Mouse (Mus musculus) heart, embryonic 15.5 days (tissue): ENCODE results near the gene Palld. TPM values are rescaled to one million over a fixed set of nuclear protein-coding genes. Genes with fewer than 3 reads are reported as not detected.

Experiments used
- ATAC-seq: fragments of 200-750 bp; cut with Nextera tagmentation; replicated peaks from 2 replicates; pipeline ENCODE4 v1.8.0; 2017; ENCODE audit warnings: low read depth, moderate TSS enrichment; ENCODE audit not compliant: insufficient number of reproducible peaks, insufficient read depth, low FRiP score
- H3K27ac ChIP-seq: fragments of 300-500 bp; sonication (generic); 2 replicates; pipeline ENCODE4 v1.5.1; 2015; ENCODE audit warnings: mild to moderate bottlenecking, inconsistent platforms
- H3K27me3 ChIP-seq: fragments of 300-500 bp; sonication (generic); 2 replicates; pipeline ENCODE4 v1.6.1; 2015; ENCODE audit warnings: inconsistent platforms
- H3K36me3 ChIP-seq: fragments of 300-500 bp; sonication (generic); 2 replicates; pipeline ENCODE4 v1.6.1; 2015; ENCODE audit warnings: mild to moderate bottlenecking, inconsistent platforms
- H3K4me1 ChIP-seq: fragments of 300-500 bp; sonication (generic); replicated peaks from 2 replicates; pipeline ENCODE4 v1.6.1; 2015; ENCODE audit warnings: inconsistent platforms
- H3K4me2 ChIP-seq: fragments of 300-500 bp; sonication (generic); 2 replicates; pipeline ENCODE4 v1.6.1; 2015; ENCODE audit warnings: inconsistent platforms, mild to moderate bottlenecking, moderate library complexity
- H3K4me3 ChIP-seq: fragments of 300-500 bp; sonication (generic); 2 replicates; pipeline ENCODE4 v1.5.1; 2015; ENCODE audit warnings: mild to moderate bottlenecking, inconsistent platforms
- H3K9ac ChIP-seq: fragments of 300-500 bp; sonication (generic); 2 replicates; pipeline ENCODE4 v1.6.1; 2015; ENCODE audit warnings: mild to moderate bottlenecking, inconsistent platforms
- H3K9me3 ChIP-seq: fragments of 300-500 bp; sonication (generic); replicated peaks from 2 replicates; pipeline ENCODE4 v1.6.1; 2016; ENCODE audit warnings: inconsistent platforms
- WGBS: fragments of 180-500 bp; shearing (Covaris S2); methylation state at CpG from one replicate; pipeline ENCODE4 v1.1.7; 2015; ENCODE audit warnings: mixed read lengths; 5-methylcytosine and 5-hydroxymethylcytosine counted together
- polyA plus RNA-seq: library from polyadenylated mRNA; unstranded; fragments of >200 nt; fragmentation: Nextera tagmentation; extraction: Ambion mirVana; gene quantifications from 2 replicates; pipeline ENCODE4 v1.2.1, GENCODE M21; 2015

The Palld gene
- polyA plus RNA-seq, 1 experiment from 2014 or later: 173 TPM

GRCm38 (mm10) chr8:61550006-61550748, 352.3 kb downstream of the Palld start:
- H3K27ac ChIP-seq: no peak overlapping the region
- H3K4me2 ChIP-seq: no peak overlapping the region
- H3K9ac ChIP-seq: no peak overlapping the region
- peaks cover 7% of the 10 kb centered on the region for H3K4me1 ChIP-seq
- H3K27me3 ChIP-seq: no peaks in the 10 kb centered on the region
- H3K9me3 ChIP-seq: peaks cover 8% of the 10 kb centered on the region
- no peak for ATAC-seq
- no peak overlapping the region for H3K4me3 ChIP-seq
- peaks cover 48% of the 10 kb centered on the region for H3K36me3 ChIP-seq
- 59% methylated on average over 27 of the region's 27 CpGs for WGBS

- Histone ChIP-seq H3K36me3 (peaks cover 48% of the 10 kb centered on the region), H3K4me2 (no peak overlapping the region), H3K9me3 (peaks cover 8% of the 10 kb centered on the region), H3K4me1 (0 out of 2 replicates have a peak, but pooled peaks cover 3% of the 10 kb centered on the region), H3K27me3 (no peaks in the 10 kb centered on the region), H3K4me3 (no peak overlapping the region), H3K27ac (no peak overlapping the region), H3K9ac (no peak overlapping the region)
- no peak for ATAC-seq
- 70% methylated on average over 41 of the region's 41 CpGs for WGBS
These were observed 352.9 kb downstream of the Palld start for GRCm38 (mm10) chr8:61549585-61549984.

GRCm38 (mm10) chr8:61539828-61540500, 362.5 kb downstream of the Palld start:
- ATAC-seq: no peak
- H3K27ac ChIP-seq: no peak overlapping the region
- H3K36me3 ChIP-seq: peaks cover 50% of the 10 kb centered on the region
- H3K9me3 ChIP-seq: no peaks in the 10 kb centered on the region
- no peak overlapping the region for H3K9ac ChIP-seq
- H3K4me3 ChIP-seq: no peak overlapping the region
- peaks cover 16% of the 10 kb centered on the region for H3K4me1 ChIP-seq
- H3K4me2 ChIP-seq: no peak overlapping the region
- no peaks in the 10 kb centered on the region for H3K27me3 ChIP-seq
- whole genome bisulfite sequencing: 50% methylated on average over 7 of the region's 7 CpGs

GRCm38 (mm10) chr8:61537471-61537870, 365.0 kb downstream of the Palld start:
- ATAC-seq: no peak
- 55% methylated on average over 5 of the region's 5 CpGs for WGBS
- Histone ChIP-seq H3K9me3 (no peaks in the 10 kb centered on the region), H3K27me3 (no peaks in the 10 kb centered on the region), H3K36me3 (peaks cover 48% of the 10 kb centered on the region), H3K9ac (no peak overlapping the region), H3K4me3 (no peak overlapping the region), H3K4me2 (no peak overlapping the region), H3K4me1 (peaks cover 19% of the 10 kb centered on the region), H3K27ac (no peak overlapping the region)

- Histone ChIP-seq H3K27me3 (no peaks in the 10 kb centered on the region), H3K36me3 (peaks cover 61% of the 10 kb centered on the region), H3K9ac (no peak overlapping the region), H3K4me2 (no peak overlapping the region), H3K4me1 (peaks cover 19% of the 10 kb centered on the region), H3K4me3 (no peak overlapping the region), H3K27ac (no peak overlapping the region), H3K9me3 (no peaks in the 10 kb centered on the region)
- 71% methylated on average over 11 of the region's 11 CpGs for WGBS
- no peak for ATAC-seq
These were observed 367.0 kb downstream of the Palld start for GRCm38 (mm10) chr8:61535472-61535871.

- Histone ChIP-seq H3K4me1 (peaks cover 18% of the 10 kb centered on the region), H3K27ac (no peak overlapping the region), H3K4me3 (no peak overlapping the region), H3K9me3 (no peaks in the 10 kb centered on the region), H3K9ac (no peak overlapping the region), H3K27me3 (no peaks in the 10 kb centered on the region), H3K4me2 (no peak overlapping the region), H3K36me3 (peaks cover 72% of the 10 kb centered on the region)
- no peak; the same call in 1 of the 2 replicates for ATAC-seq
- WGBS: 47% methylated on average over 16 of the region's 16 CpGs
These were observed 369.0 kb downstream of the Palld start for GRCm38 (mm10) chr8:61533356-61533926.

- no peaks in the 10 kb centered on the region for H3K9me3 ChIP-seq
- no peak overlapping the region for H3K9ac ChIP-seq
- H3K27ac ChIP-seq: no peak overlapping the region
- H3K4me2 ChIP-seq: no peak overlapping the region
- WGBS: 82% methylated on average over 5 of the region's 5 CpGs
- no peak for ATAC-seq
- no peaks in the 10 kb centered on the region for H3K27me3 ChIP-seq
- peaks cover 12% of the 10 kb centered on the region for H3K4me1 ChIP-seq
- H3K4me3 ChIP-seq: no peak overlapping the region
- peaks cover 70% of the 10 kb centered on the region for H3K36me3 ChIP-seq
These were observed 369.7 kb downstream of the Palld start for GRCm38 (mm10) chr8:61532831-61533230.

GRCm38 (mm10) chr8:61531944-61532795, 370.3 kb downstream of the Palld start:
- Histone ChIP-seq H3K9me3 (no peaks in the 10 kb centered on the region), H3K4me1 (peaks cover 7% of the 10 kb centered on the region; the same call in 1 of the 2 replicates), H3K9ac (no peak overlapping the region), H3K4me2 (no peak overlapping the region), H3K4me3 (no peak overlapping the region), H3K27ac (no peak overlapping the region), H3K36me3 (peaks cover 73% of the 10 kb centered on the region), H3K27me3 (no peaks in the 10 kb centered on the region)
- WGBS: 71% methylated on average over 22 of the region's 22 CpGs
- ATAC-seq: no peak

GRCm38 (mm10) chr8:61528642-61529041, 373.8 kb downstream of the Palld start:
- no peak overlapping the region for H3K4me3 ChIP-seq
- peaks cover 65% of the 10 kb centered on the region for H3K36me3 ChIP-seq
- WGBS: 73% methylated on average over 6 of the region's 6 CpGs
- ATAC-seq: no peak
- no peak overlapping the region for H3K27ac ChIP-seq
- no peak overlapping the region for H3K4me2 ChIP-seq
- H3K27me3 ChIP-seq: no peaks in the 10 kb centered on the region
- H3K9me3 ChIP-seq: no peaks in the 10 kb centered on the region
- H3K9ac ChIP-seq: no peak overlapping the region
- H3K4me1 ChIP-seq: no peaks in the 10 kb centered on the region; the same call in 1 of the 2 replicates

- no peak for ATAC-seq
- Histone ChIP-seq H3K4me3 (no peak overlapping the region), H3K27ac (no peak overlapping the region), H3K27me3 (no peaks in the 10 kb centered on the region), H3K36me3 (peaks cover 68% of the 10 kb centered on the region), H3K9me3 (no peaks in the 10 kb centered on the region), H3K4me2 (no peak overlapping the region), H3K9ac (no peak overlapping the region), H3K4me1 (no peaks in the 10 kb centered on the region; the same call in 1 of the 2 replicates)
- WGBS: 85% methylated on average over 9 of the region's 9 CpGs
These were observed 374.3 kb downstream of the Palld start for GRCm38 (mm10) chr8:61528197-61528596.

- no peaks in the 10 kb centered on the region for H3K27me3 ChIP-seq
- no peaks in the 10 kb centered on the region; the same call in 1 of the 2 replicates for H3K4me1 ChIP-seq
- no peak overlapping the region for H3K27ac ChIP-seq
- peaks cover 75% of the 10 kb centered on the region for H3K36me3 ChIP-seq
- H3K4me2 ChIP-seq: no peak overlapping the region
- H3K4me3 ChIP-seq: no peak overlapping the region
- H3K9ac ChIP-seq: no peak overlapping the region
- no peak for ATAC-seq
- WGBS: 88% methylated on average over 14 of the region's 14 CpGs
- H3K9me3 ChIP-seq: no peaks in the 10 kb centered on the region
These were observed 375.5 kb downstream of the Palld start for GRCm38 (mm10) chr8:61527037-61527436.
